Mouse (Mus musculus) layer of hippocampus, adult 2 months (tissue): ENCODE measurements around the gene Gbx1. TPM values are rescaled to one million over a fixed set of nuclear protein-coding genes. Genes with fewer than 3 reads are reported as not detected.

Source experiments
- DNase-seq, 2 experiments: peaks; one replicate each; pipeline ENCODE4 v3.0.0; 2022; ENCODE audit warnings: low spot score in 2 of 2
- H3K27ac ChIP-seq: fragments of 200-600 bp; 2 replicates; pipeline ENCODE4 v1.8.1; 2022
- H3K4me3 ChIP-seq: fragments of 200-600 bp; 2 replicates; pipeline ENCODE4 v1.8.1; 2022; ENCODE audit warnings: mild to moderate bottlenecking
- CTCF ChIP-seq: fragments of 200-600 bp; conservative IDR thresholded peaks from 2 replicates; pipeline ENCODE4 v1.8.1; 2022; ENCODE audit warnings: antibody characterized with exemption, mild to moderate bottlenecking, moderate library complexity
- total RNA-seq, 2 experiments: library from RNA; stranded (reverse); gene quantifications; 2 replicates each; pipeline ENCODE4 v1.2.3; 2021

The Gbx1 gene
- total RNA-seq, 2 experiments from 2014 or later = 0.10 TPM; not detected in 1

GRCm38 (mm10) chr5:24536511-24536910 is 9.5 kb upstream of the Gbx1 start:
- Histone ChIP-seq H3K4me3 (no peak overlapping the region), H3K27ac (no peak overlapping the region)
- no peak for TF ChIP-seq CTCF
- no peak for DNase-seq

GRCm38 (mm10) chr5:24535731-24536130 is 8.7 kb upstream of the Gbx1 start:
- no peak for DNase-seq
- no peak for TF ChIP-seq CTCF
- H3K27ac ChIP-seq = no peak overlapping the region
- H3K4me3 ChIP-seq = no peak overlapping the region

GRCm38 (mm10) chr5:24534292-24534691 is 7.3 kb upstream of the Gbx1 start:
- H3K27ac ChIP-seq = no peak overlapping the region
- H3K4me3 ChIP-seq = no peak overlapping the region
- no peak for DNase-seq
- TF ChIP-seq CTCF = peak; percentile 62

GRCm38 (mm10) chr5:24533391-24533790 is 6.4 kb upstream of the Gbx1 start:
- H3K27ac ChIP-seq = no peak overlapping the region
- no peak for DNase-seq
- no peak for TF ChIP-seq CTCF
- H3K4me3 ChIP-seq = no peak overlapping the region

GRCm38 (mm10) chr5:24530042-24530689 is 3.2 kb upstream of the Gbx1 start:
- Histone ChIP-seq H3K4me3 (no peak overlapping the region), H3K27ac (no peak overlapping the region)
- peak; percentile 100 for TF ChIP-seq CTCF
- peak; percentile 89 to 96 for DNase-seq

- TF ChIP-seq CTCF = no peak
- no peak for DNase-seq
- H3K4me3 ChIP-seq = no peak overlapping the region
- no peak overlapping the region for H3K27ac ChIP-seq
These were observed 778 bp upstream of the Gbx1 start for GRCm38 (mm10) chr5:24527780-24528179.

- TF ChIP-seq CTCF = no peak
- peak overlapping the region; percentile 37 for H3K4me3 ChIP-seq
- no peak for DNase-seq
- H3K27ac ChIP-seq = no peak overlapping the region
These were observed 663 bp downstream of the Gbx1 start for GRCm38 (mm10) chr5:24526190-24526888.

GRCm38 (mm10) chr5:24525360-24526189 is 1.4 kb downstream of the Gbx1 start:
- no peak for TF ChIP-seq CTCF
- Histone ChIP-seq H3K4me3 (no peak overlapping the region; the same call in 1 of the 2 replicates), H3K27ac (no peak overlapping the region)
- DNase-seq = no peak

GRCm38 (mm10) chr5:24524522-24524921 is 2.5 kb downstream of the Gbx1 start:
- DNase-seq = no peak
- no peak overlapping the region for H3K27ac ChIP-seq
- H3K4me3 ChIP-seq = no peak overlapping the region
- TF ChIP-seq CTCF = no peak

- no peak for DNase-seq
- no peak for TF ChIP-seq CTCF
- H3K4me3 ChIP-seq = no peak overlapping the region
- H3K27ac ChIP-seq = no peak overlapping the region
These were observed 3.2 kb downstream of the Gbx1 start for GRCm38 (mm10) chr5:24523806-24524205.

- no peak for DNase-seq
- no peak for TF ChIP-seq CTCF
- no peak overlapping the region for H3K27ac ChIP-seq
- H3K4me3 ChIP-seq = no peak overlapping the region
These were observed 5.6 kb downstream of the Gbx1 start for GRCm38 (mm10) chr5:24521366-24521765.

- H3K27ac ChIP-seq = no peak overlapping the region
- TF ChIP-seq CTCF = no peak
- H3K4me3 ChIP-seq = no peak overlapping the region
- DNase-seq = no peak
These were observed 14.7 kb downstream of the Gbx1 start for GRCm38 (mm10) chr5:24512271-24512670.

- Histone ChIP-seq H3K4me3 (no peak overlapping the region), H3K27ac (no peak overlapping the region)
- DNase-seq = peak in 1 of 2 experiments; percentile 51
- peak; percentile 81 for TF ChIP-seq CTCF
These were observed 16.4 kb downstream of the Gbx1 start for GRCm38 (mm10) chr5:24510635-24511034.
